Mouse (Mus musculus): ENCODE measurements around the gene Hibadh.

Gene Hibadh

DNA sequence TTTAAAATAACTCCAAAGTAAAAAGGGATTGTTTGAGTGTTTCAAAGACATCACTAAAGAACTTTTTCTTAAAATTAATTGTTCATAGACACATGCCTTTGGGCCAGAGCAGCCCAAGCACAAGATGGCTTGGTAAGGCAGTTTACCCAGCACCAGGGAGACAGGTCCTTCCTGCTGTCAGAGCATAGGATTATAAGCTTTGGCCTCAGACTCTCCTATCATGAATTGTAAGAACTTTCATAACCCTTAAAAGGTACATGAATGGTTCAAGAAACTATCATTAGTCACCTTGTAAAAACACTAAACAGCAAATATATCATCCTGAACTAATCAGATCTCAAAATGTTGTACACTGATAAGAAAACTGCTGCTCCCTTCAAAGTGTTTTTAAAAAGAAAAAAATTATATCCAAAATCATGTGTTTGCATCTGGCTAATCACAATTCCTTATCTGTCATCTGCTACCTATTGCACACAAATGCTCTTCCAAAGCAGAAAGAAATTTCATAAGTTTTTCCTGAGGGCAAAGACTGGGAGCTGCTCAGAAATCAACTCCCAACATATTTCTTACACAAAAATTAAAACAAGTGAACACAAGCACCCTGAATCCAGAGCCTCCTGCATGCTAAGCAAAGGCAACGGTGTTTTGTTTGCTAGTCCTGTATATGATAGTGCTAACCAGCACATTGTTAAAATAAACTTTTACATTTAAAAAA, 1.6 kb downstream of the Hibadh start:
- DNase-seq (ENCODE audit: low read depth, low spot score) = no peak

GRCm38 (mm10) chr6:52637337-52637736, 2.9 kb downstream of the Hibadh start:
- DNase-seq (ENCODE audit: low read depth, low spot score) = no peak

DNA sequence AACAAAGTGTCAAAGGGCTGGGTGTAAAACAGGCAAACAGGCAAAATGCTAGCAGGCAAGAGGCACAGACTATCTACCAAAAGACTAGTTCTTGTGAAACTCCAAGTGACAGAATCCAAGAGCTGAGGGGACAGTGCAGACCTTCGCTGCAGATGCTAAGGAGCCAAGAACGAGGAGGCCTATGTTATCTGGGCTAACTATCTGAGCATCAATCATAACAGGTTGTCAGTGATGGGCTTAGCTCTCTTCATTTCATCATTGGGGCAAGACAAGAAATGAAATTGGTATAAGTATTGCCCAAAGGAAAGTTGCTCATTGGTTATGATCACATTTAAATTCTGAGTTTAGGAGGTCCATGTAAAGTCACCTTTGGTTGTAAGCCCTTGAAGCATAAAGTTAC, 4.8 kb downstream of the Hibadh start:
- no peak for DNase-seq (ENCODE audit: low read depth, low spot score)

DNA sequence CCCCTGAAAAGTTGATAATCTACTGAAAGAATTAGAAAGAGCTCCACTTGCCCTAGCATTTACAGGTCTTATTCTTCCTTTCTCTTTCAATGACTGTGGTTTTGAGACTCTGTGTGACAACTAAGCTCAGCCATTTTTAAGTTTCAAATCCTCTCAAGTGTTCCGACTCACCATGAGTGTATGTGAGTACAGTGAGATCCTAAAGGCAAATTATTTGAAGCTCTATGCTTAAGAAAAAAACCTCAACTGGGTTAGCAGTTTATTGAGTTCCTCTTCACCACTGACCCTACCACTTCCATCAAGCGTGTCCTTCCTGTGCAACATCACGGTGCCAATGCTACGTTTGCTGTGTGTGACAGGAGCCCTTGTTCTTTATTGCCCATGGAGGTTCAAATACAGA, 9.6 kb downstream of the Hibadh start:
- DNase-seq (ENCODE audit: low read depth, low spot score) = no peak

DNA sequence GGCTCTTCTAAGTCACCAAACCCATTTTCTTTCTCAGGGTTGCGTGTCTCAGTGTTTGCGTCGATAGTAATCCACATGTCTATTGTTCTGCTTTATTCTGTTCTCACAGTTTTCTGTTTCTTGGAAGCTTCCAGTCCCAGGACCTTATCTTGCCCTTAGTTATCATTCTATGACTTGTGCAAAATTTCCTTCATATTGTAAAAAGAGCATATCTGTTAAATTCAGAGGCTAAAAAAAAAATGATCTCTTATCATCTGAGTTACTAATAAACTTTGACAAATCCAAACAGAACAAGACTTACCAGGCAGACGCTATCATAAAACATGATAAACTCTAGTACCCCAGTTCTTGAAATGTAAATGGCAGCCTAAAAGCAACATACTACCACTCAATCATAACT, 11.0 kb downstream of the Hibadh start:
- no peak for DNase-seq (ENCODE audit: low read depth, low spot score)

- DNase-seq (ENCODE audit: low read depth, low spot score) = no peak
Observed at GRCm38 (mm10) chr6:52626735-52627134, 13.5 kb downstream of the Hibadh start.

DNA sequence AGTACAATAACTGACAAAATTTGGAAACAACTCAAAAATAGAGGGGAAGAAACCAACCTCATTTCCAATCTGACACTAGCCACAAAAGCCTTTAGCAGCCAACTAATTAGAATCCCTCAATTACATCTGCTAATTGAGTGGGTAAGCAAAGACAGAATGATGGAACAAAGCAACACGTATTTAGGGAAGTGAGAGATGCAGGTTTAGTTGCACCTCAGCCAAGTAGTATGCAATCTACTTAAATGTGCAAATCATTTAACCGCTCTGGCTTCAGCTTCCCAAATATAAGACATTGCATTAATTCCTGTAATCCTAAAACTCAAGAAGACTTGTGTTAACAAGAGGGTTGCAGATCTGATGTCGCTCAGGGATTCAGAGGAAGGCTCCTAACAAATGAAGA, 16.4 kb downstream of the Hibadh start:
- no peak for DNase-seq (ENCODE audit: low read depth, low spot score)

- no peak for DNase-seq (ENCODE audit: low read depth, low spot score)
Observed at GRCm38 (mm10) chr6:52621731-52622480, 18.3 kb downstream of the Hibadh start.

DNA sequence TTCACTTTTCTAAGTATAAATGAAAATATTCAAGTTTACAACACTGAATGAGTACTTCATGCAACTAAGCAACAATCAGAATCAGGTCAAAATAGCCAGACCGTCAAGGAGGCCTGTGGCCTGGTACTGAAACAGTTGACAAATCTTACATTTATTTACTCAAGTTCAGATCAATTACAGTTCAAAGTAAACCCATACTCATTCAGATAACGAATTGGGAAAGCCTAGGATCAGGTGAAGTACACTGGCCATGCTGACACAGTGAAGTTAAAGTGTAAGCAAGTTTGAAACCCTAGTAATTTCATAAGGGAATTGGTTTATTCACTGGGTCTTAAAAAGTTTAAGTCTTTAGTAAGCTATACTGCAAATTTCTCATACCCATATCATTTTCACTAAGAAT, 20.1 kb downstream of the Hibadh start:
- no peak for DNase-seq (ENCODE audit: low read depth, low spot score)

GRCm38 (mm10) chr6:52609626-52610352, 30.4 kb downstream of the Hibadh start:
- no peak for DNase-seq (ENCODE audit: low read depth, low spot score)

- no peak for DNase-seq (ENCODE audit: low read depth, low spot score)
Observed at GRCm38 (mm10) chr6:52608121-52608520, 32.1 kb downstream of the Hibadh start.

- no peak for DNase-seq (ENCODE audit: low read depth, low spot score)
Observed at GRCm38 (mm10) chr6:52606746-52607347, 33.3 kb downstream of the Hibadh start.

- peak; percentile 44 for DNase-seq (ENCODE audit: low read depth, low spot score)
Observed at GRCm38 (mm10) chr6:52601706-52602642, 38.2 kb downstream of the Hibadh start.

DNA sequence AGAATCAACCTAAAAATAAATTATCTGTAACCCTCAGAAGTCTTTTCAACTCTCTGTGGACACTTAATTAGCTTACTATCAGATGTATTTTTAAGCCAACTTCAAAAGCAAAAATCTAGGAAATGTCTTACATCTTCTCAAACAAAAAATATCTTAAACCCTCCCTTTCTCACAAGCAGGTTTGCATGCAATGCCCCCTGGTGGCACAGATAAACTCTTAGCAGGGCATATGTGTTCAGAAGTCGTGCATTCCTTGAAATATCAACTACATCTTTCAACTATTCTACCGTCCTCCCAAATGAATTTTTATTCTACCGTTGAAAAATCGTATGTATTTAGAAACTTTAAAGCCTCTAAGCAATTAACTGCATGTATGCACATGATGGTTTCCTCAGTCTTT, 39.1 kb downstream of the Hibadh start:
- DNase-seq (ENCODE audit: low read depth, low spot score) = peak; percentile 57

GRCm38 (mm10) chr6:52594752-52595151, 45.4 kb downstream of the Hibadh start:
- no peak for DNase-seq (ENCODE audit: low read depth, low spot score)

- no peak for DNase-seq (ENCODE audit: low read depth, low spot score)
Observed at GRCm38 (mm10) chr6:52586564-52586963, 53.6 kb downstream of the Hibadh start.

DNA sequence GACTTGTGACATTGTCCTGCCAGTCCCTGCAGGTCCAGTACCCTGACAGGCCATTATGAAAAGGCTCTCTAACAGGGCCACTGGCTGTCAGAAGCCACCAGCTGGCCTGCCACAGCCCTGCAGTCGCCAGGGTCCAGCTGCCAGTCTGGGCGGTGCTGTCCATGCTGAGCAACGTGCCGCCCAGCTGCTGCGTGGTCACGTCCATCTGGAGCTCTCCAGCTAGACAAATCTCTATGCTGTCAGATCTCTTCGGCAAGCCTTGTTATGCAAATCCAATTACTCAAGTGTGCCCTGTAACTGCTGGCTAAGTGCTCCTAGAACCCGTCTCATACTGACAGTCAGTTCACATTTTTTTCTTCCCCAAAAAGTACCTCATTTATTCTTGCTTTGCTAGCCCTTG, 55.8 kb downstream of the Hibadh start:
- peak; percentile 42 for DNase-seq (ENCODE audit: low read depth, low spot score)

DNA sequence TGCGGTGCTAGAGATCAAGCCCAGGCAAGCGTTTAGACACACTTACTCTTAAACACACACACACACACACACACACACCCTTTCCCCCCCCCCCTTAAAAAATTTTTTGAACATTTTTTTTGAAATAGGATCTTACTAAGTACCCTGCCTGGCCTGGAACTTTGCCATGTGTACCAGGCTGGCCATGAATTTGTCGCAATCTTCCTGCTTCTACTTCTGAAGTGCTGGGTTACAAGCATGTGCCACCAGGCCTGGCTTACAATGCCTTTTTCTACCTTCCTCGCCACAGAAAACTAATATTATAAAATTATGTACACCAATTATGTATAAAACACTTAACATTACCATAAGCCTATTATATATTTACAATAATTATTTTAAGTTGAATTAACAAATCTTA, 59.1 kb downstream of the Hibadh start:
- no peak for DNase-seq (ENCODE audit: low read depth, low spot score)

DNA sequence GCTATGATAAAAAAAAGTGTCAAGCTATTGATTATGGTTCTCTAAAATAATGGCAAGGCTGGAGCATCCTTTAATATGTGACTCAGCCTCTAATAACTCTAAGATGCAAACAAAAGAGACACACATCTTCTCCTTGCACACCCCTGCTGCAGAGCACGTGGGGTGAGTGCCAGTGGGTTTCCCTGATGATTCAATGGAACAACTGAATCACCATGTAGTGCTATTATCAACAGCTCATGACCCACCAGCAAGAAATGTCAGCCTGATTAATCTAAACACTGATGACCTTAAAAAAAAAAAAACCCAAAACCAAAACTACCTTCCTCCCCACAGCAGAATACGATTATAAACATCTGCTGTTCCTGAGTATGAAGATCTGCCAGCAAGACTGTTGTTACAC, 61.9 kb downstream of the Hibadh start:
- no peak for DNase-seq (ENCODE audit: low read depth, low spot score)

DNA sequence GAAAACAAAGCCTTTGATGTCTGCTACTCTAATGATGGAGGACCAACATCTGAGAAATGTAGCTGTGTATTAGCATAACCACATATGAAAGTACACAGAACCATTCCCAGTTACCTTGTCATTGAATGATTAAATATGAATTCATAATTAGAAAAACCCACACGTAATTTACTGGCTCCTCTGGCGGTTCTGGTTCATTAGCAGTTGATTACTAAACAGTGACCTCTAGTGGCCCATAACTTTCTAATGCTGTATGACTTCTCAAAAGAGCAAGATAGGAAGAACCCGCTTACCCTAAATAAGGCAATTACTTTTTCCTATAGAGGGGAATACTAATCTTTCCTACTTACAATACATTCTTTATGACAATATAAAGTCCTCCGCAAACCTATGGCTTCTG, 62.9 kb downstream of the Hibadh start:
- no peak for DNase-seq (ENCODE audit: low read depth, low spot score)

DNA sequence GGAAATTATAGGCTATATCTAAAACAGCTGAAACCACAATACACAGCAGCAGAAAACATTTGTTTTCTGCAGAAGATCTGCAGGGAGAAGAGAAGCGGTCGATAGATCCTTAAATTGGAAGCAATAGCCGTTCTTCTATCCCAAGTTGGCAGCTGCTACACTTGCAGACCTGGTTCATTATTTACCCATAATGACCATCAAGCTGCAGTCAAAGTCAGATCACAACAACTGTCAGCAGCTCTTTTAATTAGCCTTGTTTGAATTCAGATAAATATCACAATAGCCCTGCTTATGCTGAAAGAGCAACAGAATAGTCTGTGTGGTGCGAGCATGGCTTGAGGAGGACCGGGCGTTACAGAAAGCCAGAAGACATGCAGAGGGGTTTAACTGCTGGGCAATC, 71.5 kb downstream of the Hibadh start:
- DNase-seq (ENCODE audit: low read depth, low spot score) = no peak

All from forelimb bud, embryonic 11.5 days (tissue).